Comparison of ENCODE assay signal across 10 mouse cellular contexts in genomic region chr5:76423593-76423992, GRCm38 (mm10).
"Had no signal": no experiment of that assay in that cellular context is flagged by ENCODE, and none has a peak within 500 bp of the region (broad histone marks: within the 10 kb centered on the region; RNA-seq: fewer than 3 reads in every experiment).

No protein-coding gene starts in this region.

- DNase-seq: liver, postnatal 0 days; lung, adult 2 months; lung, postnatal 14 days; lung, postnatal 36 days; thymus, adult 18-20 months; thymus, postnatal 14 days; thymus, postnatal 36 days had no signal

- ATAC-seq: liver, postnatal 0 days; lung, postnatal 0 days; midbrain, embryonic 13.5 days; midbrain, embryonic 15.5 days had no signal
